In genomic region chrX:167382047-167382853, GRCm38 (mm10) we compare ENCODE assay signal across 7 mouse cellular contexts. TPM values are rescaled to one million over a fixed set of nuclear protein-coding genes. Genes with fewer than 3 reads are reported as not detected.
DNase-seq lines count a peak whose midpoint lies in the region; ATAC-seq lines count a peak whose summit lies in the region.

Prps2 (minus strand) TSS chrX:167382749.

- no peaks in the 10 kb centered on the region for H3K4me1 ChIP-seq in intestine, embryonic 16.5 days (ENCODE audit: control insufficient read depth, insufficient read depth, low read length)
- 0 out of 2 replicates have a peak, but pooled peaks cover 3% of the 10 kb centered on the region for H3K4me1 ChIP-seq in limb, embryonic 10.5 days
- H3K4me1 ChIP-seq in midbrain, embryonic 11.5 days (ENCODE audit: control insufficient read depth, insufficient read depth, low read length) = no peaks in the 10 kb centered on the region

- peak; percentile 7 for DNase-seq in adrenal gland, adult 8-10 months
- peak; percentile 31 for DNase-seq in embryo, embryonic 11.5 days (ENCODE audit: low read depth, low spot score)
- peak; percentile 4 to 13 for DNase-seq in gastrocnemius, postnatal 36 days
- DNase-seq in limb, embryonic 10.5 days (ENCODE audit: low spot score) = peak; percentile 61
- peak; percentile 93 for DNase-seq in midbrain, embryonic 11.5 days (ENCODE audit: low spot score, missing footprints)
- DNase-seq in skeletal muscle tissue, adult 2 months (ENCODE audit: low read depth, low spot score) = peak; percentile 0

- H3K4me3 ChIP-seq in intestine, embryonic 16.5 days (ENCODE audit: low read length) = peak within 1 kb of the TSS; percentile 64
- H3K4me3 ChIP-seq in limb, embryonic 10.5 days = peak within 1 kb of the TSS; percentile 62
- H3K4me3 ChIP-seq in midbrain, embryonic 11.5 days (ENCODE audit: low read depth, low read length) = peak within 1 kb of the TSS; percentile 47

- 18% methylated on average over 42 of the region's 47 CpGs for WGBS in intestine, embryonic 16.5 days
- WGBS in limb, embryonic 10.5 days = 21% methylated on average over 45 of the region's 47 CpGs
- 19% methylated on average over 41 of the region's 47 CpGs for WGBS in midbrain, embryonic 11.5 days

- H3K9ac ChIP-seq in intestine, embryonic 16.5 days (ENCODE audit: low read depth, low read length) = peak within 1 kb of the TSS; percentile 77
- peak within 1 kb of the TSS; percentile 74 for H3K9ac ChIP-seq in midbrain, embryonic 11.5 days (ENCODE audit: low read length)

- H3K4me2 ChIP-seq in intestine, embryonic 16.5 days (ENCODE audit: low read depth, low read length) = peak within 1 kb of the TSS; percentile 71
- peak within 1 kb of the TSS; percentile 64 for H3K4me2 ChIP-seq in midbrain, embryonic 11.5 days

- 0 out of 2 replicates have a peak, but pooled peaks cover 5% of the 10 kb centered on the region for H3K27me3 ChIP-seq in intestine, embryonic 16.5 days (replicated peaks; ENCODE audit: control insufficient read depth, insufficient read depth, low read length)
- peaks cover 95% of the 10 kb centered on the region for H3K27me3 ChIP-seq in limb, embryonic 10.5 days (ENCODE audit: low read depth, poor library complexity, severe bottlenecking)
- peaks cover 16% of the 10 kb centered on the region for H3K27me3 ChIP-seq in midbrain, embryonic 11.5 days (ENCODE audit: control insufficient read depth, insufficient read depth, low read length)

- peak within 1 kb of the TSS; percentile 76 for H3K27ac ChIP-seq in intestine, embryonic 16.5 days (ENCODE audit: low read length)
- H3K27ac ChIP-seq in limb, embryonic 10.5 days = peak within 1 kb of the TSS; percentile 89
- no peak within 1 kb of the TSS for H3K27ac ChIP-seq in midbrain, embryonic 11.5 days (ENCODE audit: low read depth, low read length)

- peak; percentile 95 for ATAC-seq in intestine, embryonic 16.5 days
- peak; percentile 93 for ATAC-seq in midbrain, embryonic 11.5 days (ENCODE audit: low FRiP score)

- intact Hi-C loops in gastrocnemius, postnatal 36 days (cut with DNase I) = no loop called here

- no peaks in the 10 kb centered on the region for H3K9me3 ChIP-seq in intestine, embryonic 16.5 days (ENCODE audit: control insufficient read depth, low read length)
- no peaks in the 10 kb centered on the region for H3K9me3 ChIP-seq in limb, embryonic 10.5 days (replicated peaks)
- H3K9me3 ChIP-seq in midbrain, embryonic 11.5 days (ENCODE audit: control insufficient read depth, low read length) = no peaks in the 10 kb centered on the region

- no peaks in the 10 kb centered on the region for H3K36me3 ChIP-seq in intestine, embryonic 16.5 days (ENCODE audit: control insufficient read depth, insufficient read depth, low read length)
- no peaks in the 10 kb centered on the region for H3K36me3 ChIP-seq in limb, embryonic 10.5 days
- H3K36me3 ChIP-seq in midbrain, embryonic 11.5 days (ENCODE audit: control insufficient read depth, insufficient read depth, low read length) = no peaks in the 10 kb centered on the region

RNA-seq across cellular contexts. Expression of gene Prps2, which starts in this region (rescaled TPM):
- 10 to 100 TPM; 25.9 to 30.3 (median 27.6) TPM for total RNA-seq in adrenal gland, adult 8-10 months (2022)
- 1 to 10 TPM; 1.6 to 2.4 TPM for total RNA-seq in gastrocnemius, postnatal 36 days (2021)
- 28.0 and 32.0 TPM in 2 replicates for polyA plus RNA-seq in intestine, embryonic 16.5 days (2015; fragmentation: Nextera tagmentation; extraction: Ambion mirVana)
- 15.4 and 21.8 TPM in 2 replicates for polyA plus RNA-seq in limb, embryonic 10.5 days (2016; fragmentation: Nextera tagmentation; extraction: Ambion mirVana)
- polyA plus RNA-seq in midbrain, embryonic 11.5 days (2014; fragmentation: Nextera tagmentation; extraction: Ambion mirVana) = 19.2 and 22.8 TPM in 2 replicates

Comparison
In these comparisons a context has a peak if more than half of its experiments do, and no peak if none do; other contexts are left out.
1. RNA of gene Prps2 (total RNA-seq): 25.9 to 30.3 TPM in adrenal gland, adult 8-10 months; 1.6 to 2.4 TPM in gastrocnemius, postnatal 36 days; every median in the first group is over 4 times any median in the second.
2. DNase-seq: peak in every context shown above with its lines; median percentile 93 in midbrain, embryonic 11.5 days; 61 in limb, embryonic 10.5 days; 31 in embryo, embryonic 11.5 days; 8 in gastrocnemius, postnatal 36 days; 7 in adrenal gland, adult 8-10 months; 0 in skeletal muscle tissue, adult 2 months.
3. Peak in every context shown above with its lines, with median percentiles within 50 percentile points of each other: H3K4me3 ChIP-seq.